Mouse (Mus musculus): Measurements from ENCODE around the gene 1810062G17Rik.

1810062G17Rik gene

DNA sequence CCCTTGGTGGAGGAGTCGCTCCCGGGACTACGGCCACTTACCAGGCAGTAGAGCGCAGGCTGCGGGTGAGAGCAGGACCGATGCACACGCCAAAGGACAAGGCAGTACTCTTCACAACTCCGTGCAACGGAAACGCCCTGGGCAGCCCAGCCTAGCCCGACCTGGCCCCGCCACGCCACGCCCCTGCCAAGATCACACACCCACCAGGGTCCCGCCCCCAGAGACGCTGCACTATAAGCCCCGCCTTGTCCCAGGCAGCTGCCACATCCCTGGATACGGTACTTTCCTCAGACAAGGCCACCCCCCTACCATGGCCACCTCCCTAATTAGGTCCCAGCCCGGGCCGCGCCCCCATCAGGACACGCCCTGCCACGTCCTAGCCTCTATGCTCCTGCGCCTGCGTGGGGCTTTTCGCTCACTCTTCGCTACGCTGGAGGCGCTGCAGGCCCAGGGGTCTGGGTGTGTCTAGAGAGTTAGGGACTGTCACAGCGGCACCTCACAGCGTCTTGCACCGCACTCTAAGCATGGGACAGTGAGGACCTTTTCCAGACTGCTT is at the start of gene 1810062G17Rik, which contains the start of gene Anxa5:
TSS of gene 1810062G17Rik (plus strand) at position 406 of the 556 bp plus-strand sequence.
TSS of gene Anxa5 (minus strand) at position 363 of the 556 bp plus-strand sequence.
- Histone ChIP-seq H3K4me3 (replicated peaks; ENCODE audit: low read length) (peak within 1 kb of the TSS; percentile 83), H3K27me3 (ENCODE audit: insufficient read depth, low read length) (peaks cover 30% of the 10 kb centered on the region), H3K4me1 (replicated peaks; ENCODE audit: low read depth, low read length) (peaks cover 30% of the 10 kb centered on the region), H3K36me3 (ENCODE audit: insufficient read depth, low read length) (no peaks in the 10 kb centered on the region), H3K9me3 (ENCODE audit: low read length) (no peaks in the 10 kb centered on the region)
- TF ChIP-seq CTCF (conservative IDR thresholded peaks at IDR 0.05; ENCODE audit: low read length) (no peak), NANOG (IDR thresholded peaks at IDR 0.05; ENCODE audit: borderline replicate concordance, low read length) (no peak), POU5F1 (IDR thresholded peaks at IDR 0.05; ENCODE audit: borderline replicate concordance, low read length) (no peak)

DNA sequence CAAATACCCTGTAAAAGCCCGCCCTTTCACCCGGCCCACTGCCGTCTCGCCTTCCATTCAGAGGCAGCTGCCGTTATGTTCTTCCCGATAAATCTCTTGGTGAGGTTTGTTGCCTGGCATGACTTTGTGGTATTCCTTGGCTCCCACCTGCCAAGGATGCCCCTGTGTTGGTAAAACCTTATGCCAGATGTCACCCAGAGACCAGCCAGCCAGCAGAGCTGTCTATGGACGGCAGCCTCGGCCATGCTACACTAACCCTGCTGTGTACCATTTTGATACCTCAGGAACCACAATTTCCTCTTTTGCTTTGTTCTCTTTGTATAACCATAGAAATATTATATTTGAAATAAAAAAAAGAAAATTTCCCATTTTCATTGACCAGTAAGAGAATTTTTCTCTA is 48.4 kb upstream of the 1810062G17Rik start:
- no peaks in the 10 kb centered on the region for H3K27me3 ChIP-seq (ENCODE audit: insufficient read depth, low read length)
- H3K4me1 ChIP-seq (replicated peaks; ENCODE audit: low read depth, low read length), result no peaks in the 10 kb centered on the region
- no peak overlapping the region for H3K4me3 ChIP-seq (replicated peaks; ENCODE audit: low read length)
- TF ChIP-seq POU5F1 (IDR thresholded peaks at IDR 0.05; ENCODE audit: borderline replicate concordance, low read length) (no peak), CTCF (conservative IDR thresholded peaks at IDR 0.05; ENCODE audit: low read length) (no peak), NANOG (IDR thresholded peaks at IDR 0.05; ENCODE audit: borderline replicate concordance, low read length) (no peak)
- H3K9me3 ChIP-seq (ENCODE audit: low read length), result peaks cover 7% of the 10 kb centered on the region
- H3K36me3 ChIP-seq (ENCODE audit: insufficient read depth, low read length), result no peaks in the 10 kb centered on the region

DNA sequence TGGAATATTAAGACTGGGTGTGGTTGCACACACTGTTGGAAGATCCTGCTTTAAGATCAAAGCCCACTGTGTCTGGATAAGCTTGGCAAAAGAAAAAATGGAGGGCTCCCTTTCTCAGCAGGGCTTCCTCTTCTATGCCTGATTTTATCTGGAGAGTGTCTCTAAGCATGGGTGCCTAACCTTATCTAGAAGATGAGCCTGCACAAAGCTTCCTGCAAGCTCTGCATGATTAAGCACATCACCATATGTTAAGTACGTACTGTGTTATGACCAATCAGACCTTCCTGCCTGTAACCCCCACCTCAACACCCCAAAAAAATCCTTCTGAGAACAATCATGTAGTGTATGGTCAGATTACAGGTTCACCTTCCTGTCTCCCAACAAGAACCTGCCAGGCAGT is 45.4 kb upstream of the 1810062G17Rik start:
- Histone ChIP-seq H3K4me1 (replicated peaks; ENCODE audit: low read depth, low read length) (no peaks in the 10 kb centered on the region), H3K27me3 (ENCODE audit: insufficient read depth, low read length) (no peaks in the 10 kb centered on the region), H3K36me3 (ENCODE audit: insufficient read depth, low read length) (no peaks in the 10 kb centered on the region), H3K9me3 (ENCODE audit: low read length) (no peaks in the 10 kb centered on the region), H3K4me3 (replicated peaks; ENCODE audit: low read length) (no peak overlapping the region)
- TF ChIP-seq CTCF (conservative IDR thresholded peaks at IDR 0.05; ENCODE audit: low read length) (no peak), NANOG (IDR thresholded peaks at IDR 0.05; ENCODE audit: borderline replicate concordance, low read length) (no peak), POU5F1 (IDR thresholded peaks at IDR 0.05; ENCODE audit: borderline replicate concordance, low read length) (no peak)

DNA sequence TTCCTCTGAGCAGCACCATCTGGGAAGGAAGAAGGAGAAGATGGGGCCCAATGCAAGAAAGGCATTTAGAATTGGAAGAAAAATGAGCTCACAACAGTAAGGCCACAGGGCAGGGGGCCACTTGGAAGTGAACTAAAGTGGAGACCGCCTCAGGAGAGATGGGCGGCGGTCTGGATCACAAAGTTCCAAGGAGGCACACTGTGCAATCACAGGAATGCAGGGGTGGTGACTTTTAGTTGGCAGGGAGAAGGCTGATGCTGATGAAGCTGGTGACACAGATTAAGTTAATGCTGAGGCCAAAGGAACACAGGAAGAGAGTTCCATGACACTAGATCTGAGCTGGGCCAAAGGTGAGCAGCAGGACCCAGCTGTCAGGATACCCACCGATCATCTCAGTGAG is 35.5 kb upstream of the 1810062G17Rik start:
- no peaks in the 10 kb centered on the region for H3K36me3 ChIP-seq (ENCODE audit: insufficient read depth, low read length)
- no peak overlapping the region for H3K4me3 ChIP-seq (replicated peaks; ENCODE audit: low read length)
- no peaks in the 10 kb centered on the region for H3K4me1 ChIP-seq (replicated peaks; ENCODE audit: low read depth, low read length)
- TF ChIP-seq POU5F1 (IDR thresholded peaks at IDR 0.05; ENCODE audit: borderline replicate concordance, low read length) (no peak), NANOG (IDR thresholded peaks at IDR 0.05; ENCODE audit: borderline replicate concordance, low read length) (no peak), CTCF (conservative IDR thresholded peaks at IDR 0.05; ENCODE audit: low read length) (no peak)
- no peaks in the 10 kb centered on the region for H3K9me3 ChIP-seq (ENCODE audit: low read length)
- no peaks in the 10 kb centered on the region for H3K27me3 ChIP-seq (ENCODE audit: insufficient read depth, low read length)

DNA sequence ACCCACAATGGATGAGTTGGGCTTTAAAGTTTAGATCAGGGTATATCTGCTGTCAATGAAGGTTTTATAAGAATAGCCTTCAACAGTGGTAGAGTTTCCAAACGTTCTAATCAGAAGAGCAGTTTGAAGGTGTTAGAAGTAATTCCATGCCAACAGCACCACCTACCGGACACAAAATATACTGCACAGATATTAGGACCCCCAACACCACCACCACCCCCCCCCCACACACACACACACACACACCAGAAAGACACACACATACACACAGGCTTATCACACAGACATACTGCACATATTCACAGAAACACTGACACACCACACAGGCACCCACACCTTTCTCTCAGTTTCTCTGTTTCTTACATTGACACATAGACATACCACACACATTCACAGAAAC is 33.3 kb upstream of the 1810062G17Rik start:
- Histone ChIP-seq H3K4me1 (replicated peaks; ENCODE audit: low read depth, low read length) (no peaks in the 10 kb centered on the region), H3K9me3 (ENCODE audit: low read length) (no peaks in the 10 kb centered on the region), H3K36me3 (ENCODE audit: insufficient read depth, low read length) (no peaks in the 10 kb centered on the region), H3K4me3 (replicated peaks; ENCODE audit: low read length) (no peak overlapping the region), H3K27me3 (ENCODE audit: insufficient read depth, low read length) (no peaks in the 10 kb centered on the region)
- TF ChIP-seq POU5F1 (IDR thresholded peaks at IDR 0.05; ENCODE audit: borderline replicate concordance, low read length), result no peak
- TF ChIP-seq NANOG (IDR thresholded peaks at IDR 0.05; ENCODE audit: borderline replicate concordance, low read length), result no peak
- TF ChIP-seq CTCF (conservative IDR thresholded peaks at IDR 0.05; ENCODE audit: low read length), result no peak

DNA sequence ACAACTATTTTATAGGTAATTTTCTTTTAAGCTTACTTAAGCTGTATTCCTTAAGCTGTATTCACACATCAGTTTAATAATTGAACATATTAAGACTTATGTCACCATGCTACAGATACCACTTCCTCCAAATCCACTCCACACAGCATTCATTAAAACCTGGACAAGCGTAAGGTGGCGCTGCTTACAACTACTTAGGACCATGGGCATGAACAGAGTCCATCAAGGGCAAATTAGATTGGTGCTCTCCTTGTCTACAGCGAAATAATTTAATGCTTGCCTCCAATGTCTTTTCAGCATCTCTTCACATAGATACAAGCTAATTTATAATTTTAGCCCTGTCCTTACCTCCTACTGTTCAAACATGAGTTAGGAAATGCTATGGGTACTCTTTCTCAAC is 29.7 kb upstream of the 1810062G17Rik start:
- Histone ChIP-seq H3K36me3 (ENCODE audit: insufficient read depth, low read length) (no peaks in the 10 kb centered on the region), H3K9me3 (ENCODE audit: low read length) (no peaks in the 10 kb centered on the region), H3K4me3 (replicated peaks; ENCODE audit: low read length) (no peak overlapping the region), H3K27me3 (ENCODE audit: insufficient read depth, low read length) (no peaks in the 10 kb centered on the region), H3K4me1 (replicated peaks; ENCODE audit: low read depth, low read length) (no peaks in the 10 kb centered on the region)
- TF ChIP-seq CTCF (conservative IDR thresholded peaks at IDR 0.05; ENCODE audit: low read length) (no peak), NANOG (IDR thresholded peaks at IDR 0.05; ENCODE audit: borderline replicate concordance, low read length) (no peak), POU5F1 (IDR thresholded peaks at IDR 0.05; ENCODE audit: borderline replicate concordance, low read length) (no peak)

DNA sequence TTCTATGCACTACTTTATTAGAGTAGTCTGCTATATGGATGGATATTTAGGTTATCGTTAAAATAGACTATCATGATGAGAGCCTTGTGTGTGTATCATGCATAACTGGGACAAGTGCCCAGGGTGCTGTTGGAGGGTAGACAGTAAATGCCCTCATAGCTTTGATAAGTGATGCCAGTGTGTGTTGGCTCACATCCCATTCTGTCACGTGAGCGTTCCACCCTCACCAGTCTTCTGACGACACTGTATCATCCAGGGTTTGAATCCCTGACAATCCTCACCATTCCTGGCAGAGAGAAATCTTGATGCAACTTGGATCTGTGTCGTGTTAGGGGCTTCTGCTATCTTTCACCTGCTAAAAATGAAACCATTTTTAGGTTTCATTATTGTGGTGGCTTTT is 29.2 kb upstream of the 1810062G17Rik start:
- no peaks in the 10 kb centered on the region for H3K9me3 ChIP-seq (ENCODE audit: low read length)

DNA sequence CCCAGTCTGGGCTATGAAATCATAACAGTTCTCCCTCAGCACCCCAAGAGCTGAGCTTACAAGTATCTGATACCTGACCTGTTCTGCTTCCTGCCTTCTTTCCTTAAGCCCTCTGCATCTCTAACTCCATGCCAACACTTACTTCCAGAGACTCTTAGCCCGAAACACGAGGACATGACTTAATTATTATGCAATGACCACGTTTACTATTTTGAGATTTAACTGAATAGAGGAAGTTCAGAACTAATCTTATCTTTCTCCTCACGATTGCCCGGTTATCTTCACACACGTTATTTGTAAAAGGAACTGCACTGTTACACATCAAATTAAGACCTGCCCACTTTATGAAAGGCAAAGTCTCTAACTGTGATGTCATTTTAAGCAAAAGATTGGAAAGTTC is 28.8 kb upstream of the 1810062G17Rik start:
- TF ChIP-seq POU5F1 (IDR thresholded peaks at IDR 0.05; ENCODE audit: borderline replicate concordance, low read length), result no peak
- H3K36me3 ChIP-seq (ENCODE audit: insufficient read depth, low read length), result no peaks in the 10 kb centered on the region

More for the DNA sequence above, 29.2 kb upstream of the 1810062G17Rik start:
- Histone ChIP-seq H3K4me3 (replicated peaks; ENCODE audit: low read length) (no peak overlapping the region), H3K27me3 (ENCODE audit: insufficient read depth, low read length) (no peaks in the 10 kb centered on the region), H3K4me1 (replicated peaks; ENCODE audit: low read depth, low read length) (no peaks in the 10 kb centered on the region), H3K36me3 (ENCODE audit: insufficient read depth, low read length) (no peaks in the 10 kb centered on the region)
- TF ChIP-seq CTCF (conservative IDR thresholded peaks at IDR 0.05; ENCODE audit: low read length) (no peak), POU5F1 (IDR thresholded peaks at IDR 0.05; ENCODE audit: borderline replicate concordance, low read length) (no peak), NANOG (IDR thresholded peaks at IDR 0.05; ENCODE audit: borderline replicate concordance, low read length) (no peak)

More for the DNA sequence above, 28.8 kb upstream of the 1810062G17Rik start:
- Histone ChIP-seq H3K4me3 (replicated peaks; ENCODE audit: low read length) (no peak overlapping the region), H3K9me3 (ENCODE audit: low read length) (no peaks in the 10 kb centered on the region), H3K4me1 (replicated peaks; ENCODE audit: low read depth, low read length) (no peaks in the 10 kb centered on the region), H3K27me3 (ENCODE audit: insufficient read depth, low read length) (no peaks in the 10 kb centered on the region)

Measured in E14TG2a.4 (cell line).